Mouse (Mus musculus) retina, postnatal 7 days (tissue): ENCODE data around the gene Ucn2.

Source experiments
- DNase-seq: peaks from one replicate; pipeline ENCODE4 v3.0.0-alpha.2; 2012; ENCODE audit warnings: low read depth, low spot score

Gene Ucn2

DNA sequence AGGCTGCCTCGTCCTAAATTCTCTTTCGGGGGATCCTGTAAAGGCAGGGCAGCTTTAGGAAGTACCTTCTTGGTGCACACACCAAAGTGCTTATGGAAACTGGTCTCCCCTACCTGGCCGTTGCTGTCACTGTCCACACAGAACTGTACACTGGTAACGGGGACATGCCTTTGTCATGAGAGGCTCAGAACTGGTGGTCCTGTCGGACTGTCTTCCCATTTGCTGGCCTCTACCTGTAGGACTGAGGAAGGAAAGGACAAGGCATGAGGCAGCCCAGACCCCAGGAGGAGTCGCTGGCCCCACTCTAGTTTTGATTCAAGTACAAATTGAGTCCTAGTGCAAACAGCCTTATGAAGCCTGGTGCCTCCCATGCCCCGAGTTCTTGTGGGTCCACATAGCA lies 45.2 kb downstream of the Ucn2 start:
- DNase-seq = no peak

DNA sequence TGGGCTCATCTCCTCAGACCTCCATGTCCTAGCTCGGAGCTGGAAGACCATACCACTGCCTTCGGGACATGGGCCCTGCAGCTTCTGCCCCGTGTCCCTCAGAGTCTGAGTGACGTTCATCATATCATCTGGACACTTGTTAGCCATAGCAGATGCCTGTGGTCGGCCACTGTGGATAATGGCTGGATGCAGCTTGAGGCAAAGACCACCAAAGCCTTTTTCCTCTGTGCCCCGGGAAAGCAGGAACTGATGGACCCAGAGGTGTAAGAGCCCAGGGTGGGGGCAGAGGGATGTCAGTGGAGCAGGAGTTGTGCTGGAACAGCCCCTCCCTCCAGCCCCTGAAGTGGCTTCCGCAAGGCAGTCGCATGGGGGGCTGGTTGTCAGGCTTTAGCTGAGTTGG lies 45.9 kb downstream of the Ucn2 start:
- no peak for DNase-seq

DNA sequence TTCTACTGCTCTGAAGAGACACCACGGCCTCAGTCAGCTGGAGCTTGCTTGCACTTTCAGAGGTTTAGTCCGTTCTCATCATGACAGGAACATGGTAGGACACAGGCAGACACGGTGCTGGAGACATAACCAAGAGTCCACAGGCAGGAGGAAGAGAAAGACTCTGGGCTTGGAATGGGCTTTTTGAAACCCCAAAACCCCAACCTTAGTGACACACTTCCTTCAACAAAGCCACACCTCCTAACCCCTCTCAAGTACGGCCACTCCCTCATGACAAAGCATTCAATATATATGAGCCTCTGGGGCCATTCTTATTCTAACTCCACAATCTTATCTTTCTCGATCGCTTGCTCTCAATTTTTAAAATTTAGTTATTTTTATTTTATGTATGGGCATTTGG lies 46.6 kb downstream of the Ucn2 start:
- DNase-seq = no peak
